Mouse (Mus musculus) heart, embryonic 10.5 days (tissue): ENCODE results near the gene Cd151. TPM values are rescaled to one million over a fixed set of nuclear protein-coding genes. Genes with fewer than 3 reads are reported as not detected.

Experiments used
- DNase-seq: peaks from one replicate; pipeline ENCODE4 v3.0.0-alpha.2; 2017; ENCODE audit warnings: low spot score
- H3K27ac ChIP-seq: fragments of 300-500 bp; sonication (generic); 2 replicates; pipeline ENCODE4 v1.5.1; 2016; ENCODE audit warnings: mild to moderate bottlenecking
- H3K27me3 ChIP-seq: fragments of 300-500 bp; sonication (generic); 2 replicates; pipeline ENCODE4 v1.6.1; 2016; ENCODE audit warnings: mild to moderate bottlenecking; ENCODE audit not compliant: poor library complexity, insufficient read depth, severe bottlenecking
- H3K36me3 ChIP-seq: fragments of 300-500 bp; sonication (generic); 2 replicates; pipeline ENCODE4 v1.6.1; 2016; ENCODE audit warnings: mild to moderate bottlenecking, moderate library complexity
- H3K4me1 ChIP-seq: fragments of 300-500 bp; sonication (generic); 2 replicates; pipeline ENCODE4 v1.6.1; 2016; ENCODE audit warnings: mild to moderate bottlenecking
- H3K4me3 ChIP-seq: fragments of 300-500 bp; sonication (generic); 2 replicates; pipeline ENCODE4 v1.5.1; 2016; ENCODE audit warnings: mild to moderate bottlenecking, moderate library complexity
- H3K9me3 ChIP-seq: fragments of 300-500 bp; sonication (generic); 2 replicates; pipeline ENCODE4 v1.6.1; 2016; ENCODE audit warnings: mild to moderate bottlenecking, moderate library complexity
- WGBS: fragments of 180-500 bp; shearing (Covaris S2); methylation state at CpG from one replicate; pipeline ENCODE4 v1.1.7; 2016; 5-methylcytosine and 5-hydroxymethylcytosine counted together
- polyA plus RNA-seq: library from polyadenylated mRNA; unstranded; fragments of >200 nt; fragmentation: Nextera tagmentation; extraction: Ambion mirVana; gene quantifications from 2 replicates; pipeline ENCODE4 v1.2.1, GENCODE M21; 2016

The Cd151 gene
- 23.1 and 38.2 TPM in 2 replicates for polyA plus RNA-seq

GRCm38 (mm10) chr7:141467230-141468030 lies at the start of gene Cd151:
TSS of gene Cd151 (plus strand) at chr7:141467392.
- DNase-seq: peak; percentile 95
- peak within 1 kb of the TSS; percentile 87 for H3K4me3 ChIP-seq
- no peaks in the 10 kb centered on the region for H3K9me3 ChIP-seq
- WGBS: under 1% methylated on average over 52 of the region's 52 CpGs
- H3K27ac ChIP-seq: peak within 1 kb of the TSS; percentile 95
- peaks cover 44% of the 10 kb centered on the region for H3K27me3 ChIP-seq
- peaks cover 72% of the 10 kb centered on the region for H3K4me1 ChIP-seq
- H3K36me3 ChIP-seq: peaks cover 32% of the 10 kb centered on the region

DNA sequence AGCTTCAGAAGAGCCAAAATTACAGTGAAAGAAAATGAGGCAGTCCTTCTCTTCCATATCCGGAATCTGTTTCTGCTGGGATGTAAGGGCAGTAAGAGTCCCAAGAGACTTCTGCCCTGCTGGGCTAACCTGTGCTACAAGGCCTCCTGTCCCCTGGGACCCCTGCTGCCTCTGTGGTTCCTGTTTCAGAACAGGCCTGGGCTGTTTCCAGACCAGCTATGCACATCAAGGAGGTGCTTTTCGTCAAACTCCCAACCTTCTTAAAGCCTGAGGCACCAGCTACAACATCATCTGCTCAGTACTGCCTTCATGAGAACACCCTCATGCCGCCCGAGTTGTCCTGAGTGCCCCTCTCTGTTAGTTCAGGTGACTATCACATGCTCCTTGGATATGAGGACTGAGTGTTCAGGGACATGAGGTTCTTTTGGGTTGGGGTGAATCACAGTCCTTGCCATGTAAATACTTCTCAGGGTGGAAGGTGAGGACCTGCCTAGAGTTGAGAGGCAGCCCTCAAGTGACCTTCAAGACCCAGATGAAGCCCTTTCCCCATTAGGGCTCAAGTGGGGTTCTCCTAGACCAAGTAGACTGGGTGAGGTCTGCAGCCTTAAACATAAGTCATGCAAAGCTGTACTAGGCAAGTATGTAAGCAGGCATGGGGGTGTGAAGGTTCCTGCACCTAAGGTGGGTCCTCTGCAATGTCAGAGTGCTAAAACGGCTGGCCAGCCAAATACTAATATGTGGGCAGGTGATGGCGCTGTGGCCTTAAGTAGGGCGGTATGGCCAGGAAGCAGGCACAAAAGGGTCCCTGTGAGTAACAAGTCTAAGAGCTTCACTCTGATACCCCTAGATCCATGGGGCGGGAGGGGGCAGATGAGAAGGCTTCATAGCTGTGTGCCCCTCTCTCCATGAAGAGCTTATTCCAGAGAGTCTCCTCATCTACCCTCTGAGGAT lies 49.2 kb upstream of the Cd151 start:
- Histone ChIP-seq H3K9me3 (no peaks in the 10 kb centered on the region), H3K4me3 (no peak overlapping the region), H3K27ac (no peak overlapping the region), H3K36me3 (no peaks in the 10 kb centered on the region), H3K27me3 (no peaks in the 10 kb centered on the region), H3K4me1 (peaks cover 10% of the 10 kb centered on the region)
- 65% methylated on average over 8 of the region's 8 CpGs for WGBS
- peak; percentile 71 for DNase-seq

DNA sequence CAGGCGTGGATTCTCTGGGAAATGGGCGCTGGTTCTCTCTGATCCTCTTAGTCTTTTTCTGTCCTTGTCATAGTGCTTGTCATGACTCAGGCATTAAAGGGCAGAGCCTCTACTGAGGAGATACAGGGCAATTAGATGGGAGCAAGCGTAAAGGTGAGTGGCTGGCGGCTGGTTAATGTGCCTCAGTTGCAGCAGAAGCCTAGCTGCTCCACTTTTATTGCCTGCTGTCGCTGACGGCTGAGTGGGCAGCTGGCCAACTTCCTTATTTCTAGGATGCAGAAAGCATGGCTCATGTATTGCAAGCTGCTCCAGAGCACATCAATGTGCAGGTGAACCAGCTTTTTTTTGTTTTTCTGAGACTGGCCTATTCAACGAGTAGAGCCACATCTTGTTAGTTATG lies 48.2 kb upstream of the Cd151 start:
- Histone ChIP-seq H3K27me3 (no peaks in the 10 kb centered on the region), H3K4me3 (no peak overlapping the region), H3K36me3 (no peaks in the 10 kb centered on the region), H3K27ac (no peak overlapping the region), H3K4me1 (peaks cover 4% of the 10 kb centered on the region; the same call in 1 of the 2 replicates), H3K9me3 (no peaks in the 10 kb centered on the region)
- no peak for DNase-seq
- WGBS: 73% methylated on average over 7 of the region's 7 CpGs

- no peaks in the 10 kb centered on the region for H3K36me3 ChIP-seq
- no peak overlapping the region for H3K4me3 ChIP-seq
- WGBS: 74% methylated on average over 9 of the region's 9 CpGs
Measured at GRCm38 (mm10) chr7:141420030-141420702, 47.0 kb upstream of the Cd151 start.

DNA sequence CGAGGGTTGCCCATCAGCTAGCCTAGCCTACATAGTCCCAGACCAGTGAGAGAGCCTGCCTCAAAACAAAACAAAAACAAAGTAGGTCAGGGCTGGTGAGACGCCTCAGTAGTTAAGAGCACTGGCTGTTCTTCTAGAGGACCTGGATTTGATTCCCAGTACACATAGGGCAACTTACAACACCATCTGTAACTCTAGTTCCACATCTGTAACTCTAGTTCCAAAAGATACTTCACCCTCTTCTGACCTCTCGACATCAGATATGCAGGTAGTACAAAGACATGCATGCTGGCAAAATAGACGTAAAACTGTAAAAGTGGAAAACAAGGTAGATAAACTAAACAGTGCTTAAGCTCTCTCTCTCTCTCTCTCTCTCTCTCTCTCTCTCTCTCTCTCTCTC lies 43.4 kb upstream of the Cd151 start:
- no peak for DNase-seq
- 65% methylated on average over 4 of the region's 4 CpGs for WGBS
- H3K27ac ChIP-seq: no peak overlapping the region
- no peaks in the 10 kb centered on the region for H3K9me3 ChIP-seq
- no peaks in the 10 kb centered on the region for H3K36me3 ChIP-seq
- peaks cover 22% of the 10 kb centered on the region for H3K4me1 ChIP-seq
- no peak overlapping the region for H3K4me3 ChIP-seq
- H3K27me3 ChIP-seq: 0 out of 2 replicates have a peak, but pooled peaks cover 5% of the 10 kb centered on the region

More at GRCm38 (mm10) chr7:141420030-141420702, 47.0 kb upstream of the Cd151 start:
- Histone ChIP-seq H3K9me3 (no peaks in the 10 kb centered on the region), H3K4me1 (no peaks in the 10 kb centered on the region), H3K27me3 (no peaks in the 10 kb centered on the region), H3K27ac (no peak overlapping the region)
- DNase-seq: no peak

DNA sequence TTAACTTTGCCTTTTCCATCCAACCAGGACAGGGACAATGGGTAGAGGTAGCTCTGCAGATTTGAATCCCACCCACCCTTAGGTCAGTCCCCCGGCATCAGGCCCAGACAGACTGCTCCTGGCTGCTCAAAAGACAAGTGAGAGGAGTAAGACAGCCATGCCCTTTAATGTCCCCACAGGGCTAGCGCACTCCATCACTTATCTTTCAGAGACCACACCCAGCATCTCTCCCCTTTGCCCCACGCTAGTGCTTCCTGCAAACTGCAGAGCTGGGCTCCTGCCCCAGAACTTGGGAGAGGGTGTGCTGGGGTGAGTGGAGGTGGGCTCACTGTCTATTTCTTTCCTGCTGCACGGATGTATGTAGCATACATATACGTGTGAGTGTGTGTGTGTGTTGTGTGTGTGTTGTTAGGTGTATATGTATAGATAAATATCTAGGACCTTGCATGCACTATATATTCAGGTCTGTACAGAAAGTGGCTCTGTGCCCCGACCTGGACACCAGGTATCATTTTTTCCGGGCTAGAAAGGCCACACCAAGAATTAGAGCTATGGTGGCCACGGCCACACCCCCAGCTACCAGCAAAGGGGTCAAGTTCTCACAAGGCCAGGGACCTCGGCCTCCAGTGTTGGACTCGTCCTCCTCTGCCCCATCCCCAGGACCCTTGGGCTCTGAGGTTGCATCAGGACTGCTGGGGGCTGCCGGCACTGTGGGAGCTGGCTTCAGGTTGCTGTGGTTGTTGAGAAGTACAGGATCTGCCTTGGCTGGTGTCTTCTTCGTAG lies 40.1 kb upstream of the Cd151 start:
- H3K9me3 ChIP-seq: no peaks in the 10 kb centered on the region
- 68% methylated on average over 12 of the region's 12 CpGs for WGBS
- peaks cover 44% of the 10 kb centered on the region for H3K4me1 ChIP-seq
- no peak overlapping the region for H3K27ac ChIP-seq
- no peak overlapping the region for H3K4me3 ChIP-seq
- H3K36me3 ChIP-seq: peaks cover 19% of the 10 kb centered on the region
- no peak for DNase-seq
- 0 out of 2 replicates have a peak, but pooled peaks cover 5% of the 10 kb centered on the region for H3K27me3 ChIP-seq

- Histone ChIP-seq H3K4me3 (peak overlapping the region; percentile 51), H3K9me3 (no peaks in the 10 kb centered on the region), H3K4me1 (peaks cover 54% of the 10 kb centered on the region), H3K36me3 (peaks cover 35% of the 10 kb centered on the region), H3K27ac (peak overlapping the region; percentile 84), H3K27me3 (0 out of 2 replicates have a peak, but pooled peaks cover 5% of the 10 kb centered on the region)
- WGBS: 52% methylated on average over 5 of the region's 5 CpGs
- DNase-seq: no peak
Measured at GRCm38 (mm10) chr7:141428701-141429100, 38.5 kb upstream of the Cd151 start.

GRCm38 (mm10) chr7:141429310-141429709 lies 37.9 kb upstream of the Cd151 start, which contains the start of gene Cend1:
TSS of gene Cend1 (minus strand) at chr7:141429491.
- Histone ChIP-seq H3K27ac (peak within 1 kb of the TSS; percentile 84), H3K4me1 (peaks cover 60% of the 10 kb centered on the region), H3K9me3 (no peaks in the 10 kb centered on the region), H3K4me3 (peak within 1 kb of the TSS; percentile 51), H3K36me3 (peaks cover 37% of the 10 kb centered on the region), H3K27me3 (0 out of 2 replicates have a peak, but pooled peaks cover 5% of the 10 kb centered on the region)
- WGBS: 3% methylated on average over 19 of the region's 19 CpGs
- DNase-seq: peak; percentile 90

DNA sequence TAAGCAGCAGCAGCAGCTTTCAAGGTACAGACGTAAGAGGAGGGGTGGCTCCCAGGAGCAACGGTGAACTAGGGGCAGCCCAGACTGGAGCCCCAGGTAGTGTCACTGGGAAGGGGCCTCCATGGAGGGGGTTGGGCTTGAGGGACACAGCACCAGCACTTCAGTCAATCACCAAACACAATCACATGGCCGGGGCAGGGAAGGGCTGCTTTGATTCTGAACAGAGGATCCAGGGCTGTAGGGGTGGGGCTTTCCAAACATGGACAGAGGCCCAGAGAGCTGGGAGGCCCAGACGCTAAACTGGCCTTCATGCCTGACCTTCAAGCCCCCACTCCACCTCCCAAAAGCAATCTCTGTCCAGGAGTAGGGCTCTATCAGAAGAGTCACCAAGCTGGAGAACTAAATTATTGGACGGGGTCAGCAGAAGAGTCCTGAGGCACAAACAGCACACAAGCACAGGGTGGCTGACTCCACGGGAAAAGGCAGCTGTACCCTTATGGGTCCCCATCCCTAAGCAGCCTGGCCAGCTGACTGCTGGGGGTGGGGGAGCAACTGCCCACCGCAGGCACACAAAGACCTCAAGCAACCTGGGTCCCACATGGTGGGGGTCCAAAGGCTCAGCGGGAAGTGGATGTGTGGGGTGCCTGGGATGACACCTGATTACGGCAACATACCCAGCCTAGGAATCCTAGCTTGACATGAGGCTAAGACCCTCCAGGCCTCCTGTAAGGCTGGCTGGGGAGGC lies 37.2 kb upstream of the Cd151 start:
- 53% methylated on average over 9 of the region's 9 CpGs for whole genome bisulfite sequencing
- Histone ChIP-seq H3K4me3 (peak overlapping the region; percentile 51), H3K4me1 (peaks cover 67% of the 10 kb centered on the region), H3K27me3 (0 out of 2 replicates have a peak, but pooled peaks cover 5% of the 10 kb centered on the region), H3K27ac (peak overlapping the region; percentile 84), H3K9me3 (no peaks in the 10 kb centered on the region), H3K36me3 (peaks cover 37% of the 10 kb centered on the region)
- DNase-seq: no peak

GRCm38 (mm10) chr7:141430585-141431240 lies 36.5 kb upstream of the Cd151 start:
- DNase-seq: no peak
- H3K27me3 ChIP-seq: 0 out of 2 replicates have a peak, but pooled peaks cover 5% of the 10 kb centered on the region
- H3K4me1 ChIP-seq: peaks cover 74% of the 10 kb centered on the region
- H3K9me3 ChIP-seq: no peaks in the 10 kb centered on the region
- H3K4me3 ChIP-seq: no peak overlapping the region
- WGBS: 94% methylated on average over 9 of the region's 9 CpGs
- peaks cover 37% of the 10 kb centered on the region for H3K36me3 ChIP-seq
- H3K27ac ChIP-seq: peak overlapping the region; percentile 84
